Mouse (Mus musculus): ENCODE results near the gene Cd164l2. TPM values are rescaled to one million over a fixed set of nuclear protein-coding genes. Genes with fewer than 3 reads are reported as not detected.

Gene Cd164l2
- polyA plus RNA-seq, 1 experiment from 2014 or later: 5.0 TPM

- H3K4me1 ChIP-seq (ENCODE audit: insufficient read depth): no peaks in the 10 kb centered on the region
Measured at GRCm38 (mm10) chr4:133251214-133251613, 39.3 kb downstream of the Cd164l2 start.

GRCm38 (mm10) chr4:133252089-133252488, 40.2 kb downstream of the Cd164l2 start:
- Histone ChIP-seq H3K4me2 (no peak overlapping the region), H3K4me3 (ENCODE audit: low read depth, low read length) (no peak overlapping the region), H3K9ac (no peak overlapping the region), H3K36me3 (ENCODE audit: insufficient read depth) (no peaks in the 10 kb centered on the region), H3K4me1 (ENCODE audit: insufficient read depth) (no peaks in the 10 kb centered on the region), H3K27me3 (ENCODE audit: insufficient read depth, low read length) (peaks cover 46% of the 10 kb centered on the region), H3K27ac (ENCODE audit: low read depth) (no peak overlapping the region), H3K9me3 (ENCODE audit: low read depth, low read length) (no peaks in the 10 kb centered on the region)
- ATAC-seq (ENCODE audit: insufficient read depth): no peak
- DNase-seq: peak; percentile 61
- WGBS: 32% methylated on average over 4 of the region's 4 CpGs
- peak; percentile 37 for TF ChIP-seq CTCF (IDR thresholded peaks at IDR 0.05; ENCODE audit: low read depth)

More at GRCm38 (mm10) chr4:133251214-133251613, 39.3 kb downstream of the Cd164l2 start:
- DNase-seq: peak; percentile 24
- Histone ChIP-seq H3K4me3 (ENCODE audit: low read depth, low read length) (peak overlapping the region; percentile 37), H3K9ac (peak overlapping the region; percentile 33), H3K36me3 (ENCODE audit: insufficient read depth) (no peaks in the 10 kb centered on the region), H3K27me3 (ENCODE audit: insufficient read depth, low read length) (peaks cover 49% of the 10 kb centered on the region), H3K9me3 (ENCODE audit: low read depth, low read length) (no peaks in the 10 kb centered on the region), H3K4me2 (peak overlapping the region; percentile 67), H3K27ac (ENCODE audit: low read depth) (no peak overlapping the region)
- ATAC-seq (ENCODE audit: insufficient read depth): no peak
- WGBS: 3% methylated on average over 31 of the region's 31 CpGs
- TF ChIP-seq CTCF (IDR thresholded peaks at IDR 0.05; ENCODE audit: low read depth): no peak

DNA sequence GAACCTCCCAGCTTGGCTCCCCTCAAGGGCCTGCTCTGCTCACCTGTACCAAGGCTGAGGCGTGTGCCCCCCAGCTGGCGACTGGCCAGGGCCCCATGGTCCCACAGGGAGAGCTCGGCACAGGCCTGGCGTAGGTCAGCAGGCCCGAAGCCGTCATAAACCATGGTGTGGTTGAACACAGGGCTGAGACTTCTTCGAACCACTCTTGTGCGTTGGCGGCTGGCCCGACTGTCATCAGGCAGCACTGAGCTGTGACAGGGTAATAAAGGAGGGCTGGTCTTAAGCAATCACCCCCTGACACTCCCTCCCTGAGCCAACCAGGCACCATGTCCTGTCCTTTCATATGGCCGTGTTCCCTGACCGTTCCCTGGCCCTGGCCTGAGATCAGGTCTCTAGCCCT, 41.5 kb downstream of the Cd164l2 start:
- Histone ChIP-seq H3K9ac (no peak overlapping the region), H3K9me3 (ENCODE audit: low read depth, low read length) (no peaks in the 10 kb centered on the region), H3K4me2 (no peak overlapping the region), H3K4me3 (ENCODE audit: low read depth, low read length) (no peak overlapping the region), H3K36me3 (ENCODE audit: insufficient read depth) (no peaks in the 10 kb centered on the region), H3K27me3 (ENCODE audit: insufficient read depth, low read length) (peaks cover 43% of the 10 kb centered on the region), H3K27ac (ENCODE audit: low read depth) (no peak overlapping the region), H3K4me1 (ENCODE audit: insufficient read depth) (no peaks in the 10 kb centered on the region)
- ATAC-seq (ENCODE audit: insufficient read depth) (no peak), DNase-seq (no peak)
- 78% methylated on average over 12 of the region's 12 CpGs for WGBS
- TF ChIP-seq CTCF (IDR thresholded peaks at IDR 0.05; ENCODE audit: low read depth): no peak

- H3K4me3 ChIP-seq (ENCODE audit: low read depth, low read length): no peak overlapping the region
- DNase-seq (no peak), ATAC-seq (ENCODE audit: insufficient read depth) (no peak)
- H3K27ac ChIP-seq (ENCODE audit: low read depth): no peak overlapping the region
- no peaks in the 10 kb centered on the region for H3K4me1 ChIP-seq (ENCODE audit: insufficient read depth)
- no peaks in the 10 kb centered on the region for H3K9me3 ChIP-seq (ENCODE audit: low read depth, low read length)
- TF ChIP-seq CTCF (IDR thresholded peaks at IDR 0.05; ENCODE audit: low read depth): no peak
- H3K9ac ChIP-seq: no peak overlapping the region
- 44% methylated on average over 6 of the region's 6 CpGs for WGBS
- H3K4me2 ChIP-seq: no peak overlapping the region
- no peaks in the 10 kb centered on the region for H3K36me3 ChIP-seq (ENCODE audit: insufficient read depth)
- peaks cover 34% of the 10 kb centered on the region for H3K27me3 ChIP-seq (ENCODE audit: insufficient read depth, low read length)
Measured at GRCm38 (mm10) chr4:133255392-133255791, 43.5 kb downstream of the Cd164l2 start.

DNA sequence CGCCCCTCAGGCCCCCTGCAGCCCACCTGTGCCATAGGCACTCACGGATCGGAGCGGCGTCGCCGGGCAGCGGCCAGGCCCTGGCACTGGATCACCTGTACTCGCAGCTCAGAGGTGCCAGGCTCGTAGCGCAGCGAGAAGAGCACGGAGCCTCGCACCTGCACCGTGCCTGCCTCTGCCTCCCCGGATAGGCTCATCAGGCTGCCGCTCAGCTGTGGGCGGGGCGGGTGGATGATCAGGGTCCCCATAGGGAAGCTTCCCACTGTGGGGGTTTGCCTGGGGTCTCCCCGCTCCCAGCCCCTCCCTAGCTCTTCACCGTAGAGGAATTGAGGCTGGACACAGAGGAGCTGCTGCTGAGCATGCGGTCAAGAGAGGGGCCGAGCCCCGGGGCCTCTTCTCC, 44.9 kb downstream of the Cd164l2 start:
- ATAC-seq (ENCODE audit: insufficient read depth): peak; percentile 45; the same call in 1 of the 2 replicates
- Histone ChIP-seq H3K4me2 (peak overlapping the region; percentile 36), H3K4me1 (ENCODE audit: insufficient read depth) (no peaks in the 10 kb centered on the region), H3K27me3 (ENCODE audit: insufficient read depth, low read length) (peaks cover 19% of the 10 kb centered on the region), H3K36me3 (ENCODE audit: insufficient read depth) (no peaks in the 10 kb centered on the region), H3K4me3 (ENCODE audit: low read depth, low read length) (0 out of 2 replicates have a peak overlapping the region, but pooled peaks have one; percentile 12), H3K27ac (ENCODE audit: low read depth) (no peak overlapping the region), H3K9me3 (ENCODE audit: low read depth, low read length) (no peaks in the 10 kb centered on the region), H3K9ac (no peak overlapping the region)
- TF ChIP-seq CTCF (IDR thresholded peaks at IDR 0.05; ENCODE audit: low read depth): no peak
- DNase-seq: peak; percentile 35
- 11% methylated on average over 24 of the region's 24 CpGs for WGBS

GRCm38 (mm10) chr4:133257230-133257629, 45.3 kb downstream of the Cd164l2 start:
- H3K4me3 ChIP-seq (ENCODE audit: low read depth, low read length): 0 out of 2 replicates have a peak overlapping the region, but pooled peaks have one; percentile 12
- H3K9ac ChIP-seq: no peak overlapping the region
- H3K27me3 ChIP-seq (ENCODE audit: insufficient read depth, low read length): peaks cover 15% of the 10 kb centered on the region; the same call in 1 of the 2 replicates
- H3K9me3 ChIP-seq (ENCODE audit: low read depth, low read length): no peaks in the 10 kb centered on the region
- 25% methylated on average over 12 of the region's 12 CpGs for WGBS
- TF ChIP-seq CTCF (IDR thresholded peaks at IDR 0.05; ENCODE audit: low read depth): no peak
- peak overlapping the region; percentile 36 for H3K4me2 ChIP-seq
- H3K4me1 ChIP-seq (ENCODE audit: insufficient read depth): no peaks in the 10 kb centered on the region
- H3K27ac ChIP-seq (ENCODE audit: low read depth): no peak overlapping the region
- H3K36me3 ChIP-seq (ENCODE audit: insufficient read depth): no peaks in the 10 kb centered on the region
- ATAC-seq (ENCODE audit: insufficient read depth): peak; percentile 11; the same call in 1 of the 2 replicates
- DNase-seq: peak; percentile 43

DNA sequence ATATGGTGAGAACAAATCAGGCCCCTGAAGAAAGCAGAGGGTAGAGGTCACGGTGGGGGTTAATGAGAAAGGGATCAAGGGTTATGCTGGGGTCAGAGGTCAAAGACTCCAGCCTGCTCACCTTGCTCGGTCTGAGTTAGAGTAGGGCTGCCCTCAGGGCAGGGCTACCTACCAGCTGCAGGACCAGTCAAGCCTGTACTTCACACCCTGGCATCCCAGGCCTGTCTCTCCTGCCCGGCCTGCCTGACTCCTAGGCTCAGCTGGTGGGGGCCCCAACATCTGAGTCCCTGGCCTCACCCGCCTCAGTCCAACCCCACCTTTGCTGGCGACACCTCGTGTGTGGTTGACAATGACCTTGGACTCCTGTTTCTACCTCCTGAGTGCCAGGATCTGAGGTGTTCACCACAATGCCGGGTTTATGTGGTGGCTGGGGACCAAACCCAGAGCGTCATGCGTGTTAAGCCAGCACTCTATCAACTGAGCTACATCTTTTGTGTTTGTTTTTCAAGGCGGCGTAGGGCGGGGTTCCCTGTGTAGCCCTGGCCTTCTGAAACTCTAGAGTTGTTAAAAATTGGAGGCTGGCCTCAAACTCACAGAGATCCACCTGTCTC, 46.0 kb downstream of the Cd164l2 start:
- WGBS: 72% methylated on average over 12 of the region's 12 CpGs
- no peak for TF ChIP-seq CTCF (IDR thresholded peaks at IDR 0.05; ENCODE audit: low read depth)
- Histone ChIP-seq H3K36me3 (ENCODE audit: insufficient read depth) (no peaks in the 10 kb centered on the region), H3K27ac (ENCODE audit: low read depth) (no peak overlapping the region), H3K4me2 (no peak overlapping the region), H3K4me3 (ENCODE audit: low read depth, low read length) (no peak overlapping the region), H3K9me3 (ENCODE audit: low read depth, low read length) (no peaks in the 10 kb centered on the region), H3K27me3 (ENCODE audit: insufficient read depth, low read length) (peaks cover 10% of the 10 kb centered on the region; the same call in 1 of the 2 replicates), H3K4me1 (ENCODE audit: insufficient read depth) (no peaks in the 10 kb centered on the region), H3K9ac (no peak overlapping the region)
- no peak for DNase-seq
- no peak for ATAC-seq (ENCODE audit: insufficient read depth)
